Mouse (Mus musculus) gastrocnemius, adult 18-20 months (tissue): ENCODE results near the gene Rims1. TPM values are rescaled to one million over a fixed set of nuclear protein-coding genes. Genes with fewer than 3 reads are reported as not detected.
A peak's percentile ranks its signal among the peaks of the same experiment; 100 is the strongest.

Source experiments
- DNase-seq: peaks from one replicate; pipeline ENCODE4 v3.0.0; 2021; ENCODE audit warnings: low spot score
- total RNA-seq, 2 experiments: library from RNA; stranded (reverse); gene quantifications; 2 replicates each; pipeline ENCODE4 v1.2.3; 2021

Rims1 gene
- total RNA-seq, 2 experiments from 2014 or later: 0.28 to 0.34 TPM

- DNase-seq: no peak
Observed at GRCm38 (mm10) chr1:22377062-22377461, 428.7 kb downstream of the Rims1 start.

GRCm38 (mm10) chr1:22356209-22356608, 449.6 kb downstream of the Rims1 start:
- DNase-seq: no peak

GRCm38 (mm10) chr1:22353687-22354086, 452.1 kb downstream of the Rims1 start:
- no peak for DNase-seq

GRCm38 (mm10) chr1:22338914-22339313, 466.9 kb downstream of the Rims1 start:
- DNase-seq: no peak

GRCm38 (mm10) chr1:22320941-22321676, 484.7 kb downstream of the Rims1 start:
- DNase-seq: no peak

- no peak for DNase-seq
Observed at GRCm38 (mm10) chr1:22315537-22315936, 490.3 kb downstream of the Rims1 start.

DNA sequence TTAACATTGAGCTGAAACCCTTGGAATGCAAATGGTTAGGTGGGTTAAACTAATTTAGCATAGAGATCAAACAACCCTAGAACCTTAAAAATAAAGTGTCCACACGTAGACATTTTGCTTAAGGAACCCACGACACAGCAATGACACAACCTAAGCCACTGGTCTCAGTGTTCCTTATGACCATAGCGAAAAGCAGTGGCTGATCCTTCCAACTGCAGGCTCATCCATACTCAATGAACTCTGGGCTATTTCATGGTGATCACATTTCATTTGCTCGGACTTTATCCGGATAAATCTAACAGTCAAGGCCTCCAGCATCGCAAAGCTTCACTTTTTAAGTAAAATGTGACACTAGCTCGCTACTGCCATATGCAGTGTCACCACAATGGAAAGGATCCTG, 494.3 kb downstream of the Rims1 start:
- DNase-seq: no peak

DNA sequence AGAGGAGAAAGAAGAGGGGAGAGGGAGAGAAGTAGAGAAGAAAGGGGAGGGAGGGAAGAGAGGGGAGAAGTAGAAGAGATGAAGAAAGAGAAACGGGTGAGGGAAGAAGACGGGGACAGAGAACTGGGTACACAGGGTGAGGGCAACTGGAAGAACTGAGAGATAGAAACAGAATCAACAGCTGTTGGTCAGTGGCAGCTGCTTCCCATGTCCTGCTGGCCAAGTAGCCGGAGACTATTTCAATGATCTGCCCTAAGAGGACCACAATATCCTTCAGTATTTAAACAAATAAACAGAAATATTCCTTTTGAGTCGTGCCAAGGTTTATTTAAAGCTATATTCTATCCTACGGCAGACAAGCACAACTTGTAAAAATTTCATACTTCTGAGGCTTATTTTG, 499.3 kb downstream of the Rims1 start:
- DNase-seq: no peak

DNA sequence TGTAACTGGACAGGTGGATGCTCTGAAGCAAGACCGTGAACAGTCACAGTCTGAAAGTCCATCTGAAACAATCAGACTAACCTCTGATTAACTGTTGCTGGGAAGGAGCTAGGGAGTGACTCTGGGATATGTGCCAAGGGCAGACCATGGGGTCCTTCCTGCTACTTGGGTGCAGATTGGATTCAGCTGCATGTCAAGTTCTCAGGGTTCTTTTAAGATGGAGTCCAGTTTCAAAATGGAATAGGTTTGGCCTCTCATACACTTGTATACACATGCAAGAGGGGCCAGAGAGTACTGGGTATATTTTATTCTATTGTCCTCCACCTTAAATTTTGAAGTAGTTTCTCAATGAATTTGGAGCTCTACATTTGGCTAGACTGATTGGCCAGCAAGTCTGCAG, 499.9 kb downstream of the Rims1 start:
- no peak for DNase-seq

- DNase-seq: no peak
Observed at GRCm38 (mm10) chr1:22293953-22294352, 511.8 kb downstream of the Rims1 start.

- no peak for DNase-seq
Observed at GRCm38 (mm10) chr1:22293310-22293709, 512.5 kb downstream of the Rims1 start.

GRCm38 (mm10) chr1:22286807-22287206, 519.0 kb downstream of the Rims1 start:
- no peak for DNase-seq

- DNase-seq: no peak
Observed at GRCm38 (mm10) chr1:22279954-22280353, 525.8 kb downstream of the Rims1 start.

GRCm38 (mm10) chr1:22274081-22274480, 531.7 kb downstream of the Rims1 start:
- no peak for DNase-seq

GRCm38 (mm10) chr1:22270131-22270530, 535.7 kb downstream of the Rims1 start:
- no peak for DNase-seq

DNA sequence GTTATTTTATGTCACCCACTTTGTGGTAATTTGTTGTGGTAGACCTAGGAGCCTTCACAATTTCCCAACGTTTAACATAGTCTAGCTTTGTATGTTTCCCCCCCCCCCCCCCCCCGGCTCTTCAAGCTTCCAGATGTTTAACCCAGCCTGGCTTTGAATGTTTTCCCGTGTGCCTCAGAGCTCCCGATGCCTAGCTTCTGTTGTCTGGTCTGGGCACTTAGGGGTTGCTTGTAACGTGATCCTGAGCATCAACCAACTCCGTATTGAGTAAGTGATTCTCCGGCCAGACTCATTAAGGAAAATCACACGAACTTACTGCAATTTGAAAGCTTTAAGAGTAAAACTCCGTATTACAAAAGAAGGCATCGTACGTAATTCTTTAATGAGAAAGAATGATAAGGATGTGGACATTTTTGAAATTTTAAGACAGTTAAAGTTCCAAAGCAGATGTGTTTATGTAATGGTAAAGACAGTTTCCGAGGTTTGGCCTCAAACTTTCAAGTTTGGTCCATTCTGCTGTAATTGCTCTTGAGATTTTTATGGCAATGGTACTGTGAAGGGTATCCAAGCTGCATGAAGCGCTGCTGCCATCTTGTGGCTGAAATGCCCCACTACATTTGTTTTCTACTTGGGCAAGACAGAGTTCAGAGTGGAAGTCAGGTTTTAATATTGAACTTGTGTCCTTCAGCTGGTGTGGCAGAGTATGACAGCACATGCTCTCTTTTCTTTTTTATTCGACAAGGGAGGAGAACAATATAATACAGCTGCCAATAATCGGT, 537.0 kb downstream of the Rims1 start:
- peak; percentile 62 for DNase-seq

- no peak for DNase-seq
Observed at GRCm38 (mm10) chr1:22266491-22266890, 539.3 kb downstream of the Rims1 start.

GRCm38 (mm10) chr1:22265528-22265927, 540.3 kb downstream of the Rims1 start:
- DNase-seq: no peak

GRCm38 (mm10) chr1:22262169-22262950, 543.4 kb downstream of the Rims1 start:
- DNase-seq: no peak

DNA sequence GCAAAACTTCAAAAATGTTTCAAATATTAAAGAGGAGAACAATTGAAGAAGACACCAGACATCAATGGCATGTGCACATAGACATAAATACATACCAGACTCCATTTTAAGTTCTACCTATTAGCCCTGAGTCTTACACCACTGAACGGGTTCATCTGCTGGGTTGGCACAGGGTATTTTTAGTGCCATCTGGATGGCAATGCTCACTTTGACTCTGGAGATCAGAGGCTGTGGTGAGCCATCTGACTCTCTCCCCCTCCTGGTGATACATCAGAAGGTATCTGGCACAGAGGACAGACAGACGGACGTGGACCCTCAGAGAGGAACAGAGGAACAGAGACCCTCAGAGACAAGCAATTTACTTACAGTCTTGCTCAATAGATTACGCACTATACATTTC, 544.1 kb downstream of the Rims1 start:
- DNase-seq: no peak

GRCm38 (mm10) chr1:22260291-22260690, 545.5 kb downstream of the Rims1 start:
- no peak for DNase-seq

- DNase-seq: no peak
Observed at GRCm38 (mm10) chr1:22258356-22258755, 547.4 kb downstream of the Rims1 start.
